Mouse (Mus musculus): ENCODE data around the gene Usp47.

- TF ChIP-seq GATA1 (IDR thresholded peaks at IDR 0.05; ENCODE audit: low read length) (no peak), TAL1 (IDR thresholded peaks at IDR 0.05; ENCODE audit: low read length) (no peak)
Measured at GRCm38 (mm10) chr7:111976401-111976800, 46.9 kb upstream of the Usp47 start.

Measured in erythroblast, embryonic 14.5 days (primary cell).